Mouse (Mus musculus) stomach, embryonic 15.5 days (tissue): ENCODE data around the gene Epb41l4b. TPM values are rescaled to one million over a fixed set of nuclear protein-coding genes. Genes with fewer than 3 reads are reported as not detected.

Experiments used
- ATAC-seq: fragments of 200-750 bp; cut with Nextera tagmentation; 2 replicates; pipeline ENCODE4 v1.8.0; 2017; ENCODE audit warnings: low read depth, moderate number of reproducible peaks, moderate TSS enrichment; ENCODE audit not compliant: insufficient read depth, low FRiP score
- H3K27ac ChIP-seq: fragments of 300-500 bp; sonication (generic); 2 replicates; pipeline ENCODE4 v1.5.1; 2015; ENCODE audit warnings: mild to moderate bottlenecking, inconsistent platforms
- H3K27me3 ChIP-seq: fragments of 300-500 bp; sonication (generic); replicated peaks from 2 replicates; pipeline ENCODE4 v1.6.1; 2015; ENCODE audit warnings: inconsistent platforms
- H3K36me3 ChIP-seq: fragments of 300-500 bp; sonication (generic); 2 replicates; pipeline ENCODE4 v1.6.1; 2015; ENCODE audit warnings: inconsistent platforms
- H3K4me1 ChIP-seq: fragments of 300-500 bp; sonication (generic); 2 replicates; pipeline ENCODE4 v1.6.1; 2015; ENCODE audit warnings: inconsistent platforms
- H3K4me2 ChIP-seq: fragments of 300-500 bp; sonication (generic); 2 replicates; pipeline ENCODE4 v1.6.1; 2015; ENCODE audit warnings: mild to moderate bottlenecking, inconsistent platforms
- H3K4me3 ChIP-seq: fragments of 300-500 bp; sonication (generic); replicated peaks from 2 replicates; pipeline ENCODE4 v1.5.1; 2015; ENCODE audit warnings: inconsistent platforms
- H3K9ac ChIP-seq: fragments of 300-500 bp; sonication (generic); 2 replicates; pipeline ENCODE4 v1.6.1; 2015; ENCODE audit warnings: inconsistent platforms
- H3K9me3 ChIP-seq: fragments of 300-500 bp; sonication (generic); 2 replicates; pipeline ENCODE4 v1.6.1; 2016; ENCODE audit warnings: inconsistent platforms
- WGBS: fragments of 180-500 bp; shearing (Covaris S2); methylation state at CpG from one replicate; pipeline ENCODE4 v1.1.7; 2015; 5-methylcytosine and 5-hydroxymethylcytosine counted together
- polyA plus RNA-seq: library from polyadenylated mRNA; unstranded; fragments of >200 nt; fragmentation: Nextera tagmentation; extraction: Ambion mirVana; gene quantifications from 2 replicates; pipeline ENCODE4 v1.2.1, GENCODE M21; 2015

The Epb41l4b gene
- polyA plus RNA-seq = 11.4 and 11.6 TPM in 2 replicates

- Histone ChIP-seq H3K4me2 (peak within 1 kb of the TSS; percentile 94), H3K9ac (peak within 1 kb of the TSS; percentile 56), H3K9me3 (no peaks in the 10 kb centered on the region), H3K36me3 (no peaks in the 10 kb centered on the region), H3K4me1 (peaks cover 12% of the 10 kb centered on the region), H3K4me3 (peak within 1 kb of the TSS; percentile 68), H3K27ac (peak within 1 kb of the TSS; percentile 59; the same call in 1 of the 2 replicates), H3K27me3 (peaks cover 28% of the 10 kb centered on the region)
- peak; percentile 88 for ATAC-seq
- WGBS = under 1% methylated on average over 112 of the region's 142 CpGs
These were observed at the start of gene Epb41l4b for GRCm38 (mm10) chr4:57143026-57143937. Gene Epb41l4b (minus strand): TSS chr4:57143437.

- Histone ChIP-seq H3K36me3 (no peaks in the 10 kb centered on the region), H3K4me2 (no peak overlapping the region), H3K4me3 (no peak overlapping the region), H3K9me3 (no peaks in the 10 kb centered on the region), H3K27ac (no peak overlapping the region), H3K4me1 (no peaks in the 10 kb centered on the region), H3K9ac (no peak overlapping the region), H3K27me3 (no peaks in the 10 kb centered on the region)
- 57% methylated on average over 9 of the region's 9 CpGs for WGBS
- ATAC-seq = no peak
These were observed 48.5 kb upstream of the Epb41l4b start for GRCm38 (mm10) chr4:57191543-57192283.

GRCm38 (mm10) chr4:57189881-57190280, 46.6 kb upstream of the Epb41l4b start:
- WGBS = 77% methylated on average over 2 of the region's 2 CpGs
- Histone ChIP-seq H3K9ac (no peak overlapping the region), H3K4me3 (no peak overlapping the region), H3K27me3 (no peaks in the 10 kb centered on the region), H3K9me3 (no peaks in the 10 kb centered on the region), H3K4me2 (no peak overlapping the region), H3K27ac (no peak overlapping the region), H3K4me1 (no peaks in the 10 kb centered on the region), H3K36me3 (no peaks in the 10 kb centered on the region)
- no peak for ATAC-seq

- Histone ChIP-seq H3K4me3 (no peak overlapping the region), H3K4me1 (no peaks in the 10 kb centered on the region), H3K9me3 (no peaks in the 10 kb centered on the region), H3K27ac (peak overlapping the region; percentile 64), H3K27me3 (no peaks in the 10 kb centered on the region), H3K9ac (no peak overlapping the region), H3K36me3 (no peaks in the 10 kb centered on the region), H3K4me2 (0 out of 2 replicates have a peak overlapping the region, but pooled peaks have one; percentile 2)
- WGBS = 7% methylated on average over 6 of the region's 6 CpGs
- ATAC-seq = peak; percentile 74
These were observed 42.8 kb upstream of the Epb41l4b start for GRCm38 (mm10) chr4:57186035-57186434.

- 66% methylated on average over 8 of the region's 8 CpGs for WGBS
- ATAC-seq = 0 out of 2 replicates have a peak, but pooled peaks have one; percentile 42
- Histone ChIP-seq H3K4me2 (no peak overlapping the region), H3K9ac (no peak overlapping the region), H3K36me3 (no peaks in the 10 kb centered on the region), H3K9me3 (no peaks in the 10 kb centered on the region), H3K27me3 (no peaks in the 10 kb centered on the region), H3K27ac (peak overlapping the region; percentile 64), H3K4me3 (no peak overlapping the region), H3K4me1 (no peaks in the 10 kb centered on the region)
These were observed 42.2 kb upstream of the Epb41l4b start for GRCm38 (mm10) chr4:57185462-57185861.

GRCm38 (mm10) chr4:57183493-57183892, 40.3 kb upstream of the Epb41l4b start:
- Histone ChIP-seq H3K36me3 (no peaks in the 10 kb centered on the region), H3K4me2 (no peak overlapping the region), H3K9ac (no peak overlapping the region), H3K4me3 (no peak overlapping the region), H3K27ac (no peak overlapping the region), H3K27me3 (no peaks in the 10 kb centered on the region), H3K9me3 (no peaks in the 10 kb centered on the region), H3K4me1 (no peaks in the 10 kb centered on the region)
- 54% methylated on average over 4 of the region's 4 CpGs for WGBS
- ATAC-seq = no peak

- ATAC-seq = no peak
- no peak overlapping the region for H3K4me3 ChIP-seq
- no peaks in the 10 kb centered on the region for H3K27me3 ChIP-seq
- no peaks in the 10 kb centered on the region for H3K4me1 ChIP-seq
- no peaks in the 10 kb centered on the region for H3K36me3 ChIP-seq
- WGBS = 68% methylated on average over 1 of the region's 1 CpGs
- no peak overlapping the region for H3K4me2 ChIP-seq
- H3K9ac ChIP-seq = no peak overlapping the region
- H3K27ac ChIP-seq = no peak overlapping the region
- H3K9me3 ChIP-seq = no peaks in the 10 kb centered on the region
These were observed 38.3 kb upstream of the Epb41l4b start for GRCm38 (mm10) chr4:57181538-57181937.

GRCm38 (mm10) chr4:57178881-57179280, 35.6 kb upstream of the Epb41l4b start:
- Histone ChIP-seq H3K27ac (no peak overlapping the region), H3K9ac (no peak overlapping the region), H3K4me2 (no peak overlapping the region), H3K4me1 (no peaks in the 10 kb centered on the region), H3K9me3 (no peaks in the 10 kb centered on the region), H3K36me3 (no peaks in the 10 kb centered on the region), H3K27me3 (no peaks in the 10 kb centered on the region), H3K4me3 (no peak overlapping the region)
- no peak for ATAC-seq
- WGBS = 66% methylated on average over 4 of the region's 4 CpGs

GRCm38 (mm10) chr4:57175329-57175728, 32.1 kb upstream of the Epb41l4b start:
- Histone ChIP-seq H3K4me3 (no peak overlapping the region), H3K4me2 (no peak overlapping the region), H3K9me3 (no peaks in the 10 kb centered on the region), H3K9ac (no peak overlapping the region), H3K27ac (no peak overlapping the region), H3K4me1 (no peaks in the 10 kb centered on the region), H3K36me3 (no peaks in the 10 kb centered on the region), H3K27me3 (no peaks in the 10 kb centered on the region)
- 42% methylated on average over 10 of the region's 10 CpGs for WGBS
- ATAC-seq = no peak; the same call in 1 of the 2 replicates

GRCm38 (mm10) chr4:57172861-57173260, 29.6 kb upstream of the Epb41l4b start:
- no peak overlapping the region for H3K9ac ChIP-seq
- H3K4me2 ChIP-seq = no peak overlapping the region
- H3K27ac ChIP-seq = no peak overlapping the region
- H3K9me3 ChIP-seq = no peaks in the 10 kb centered on the region
- ATAC-seq = no peak
- H3K4me3 ChIP-seq = no peak overlapping the region
- WGBS = 54% methylated on average over 8 of the region's 8 CpGs
- H3K27me3 ChIP-seq = no peaks in the 10 kb centered on the region
- H3K4me1 ChIP-seq = no peaks in the 10 kb centered on the region
- H3K36me3 ChIP-seq = no peaks in the 10 kb centered on the region

- 46% methylated on average over 5 of the region's 5 CpGs for WGBS
- no peak overlapping the region for H3K4me2 ChIP-seq
- H3K4me3 ChIP-seq = no peak overlapping the region
- no peaks in the 10 kb centered on the region for H3K4me1 ChIP-seq
- H3K27me3 ChIP-seq = no peaks in the 10 kb centered on the region
- no peak overlapping the region for H3K27ac ChIP-seq
- H3K9me3 ChIP-seq = no peaks in the 10 kb centered on the region
- H3K9ac ChIP-seq = no peak overlapping the region
- H3K36me3 ChIP-seq = no peaks in the 10 kb centered on the region
- ATAC-seq = no peak
These were observed 28.6 kb upstream of the Epb41l4b start for GRCm38 (mm10) chr4:57171817-57172216.

- no peaks in the 10 kb centered on the region for H3K27me3 ChIP-seq
- no peaks in the 10 kb centered on the region for H3K9me3 ChIP-seq
- H3K4me1 ChIP-seq = peaks cover 9% of the 10 kb centered on the region; the same call in 1 of the 2 replicates
- no peaks in the 10 kb centered on the region for H3K36me3 ChIP-seq
- WGBS = 72% methylated on average over 3 of the region's 3 CpGs
- no peak overlapping the region for H3K4me3 ChIP-seq
- H3K27ac ChIP-seq = 0 out of 2 replicates have a peak overlapping the region, but pooled peaks have one; percentile 75
- ATAC-seq = no peak
- H3K9ac ChIP-seq = no peak overlapping the region
- no peak overlapping the region for H3K4me2 ChIP-seq
These were observed 25.4 kb upstream of the Epb41l4b start for GRCm38 (mm10) chr4:57168680-57169079.
